Mouse (Mus musculus) lung, adult 2 months (tissue): ENCODE results near the gene Hist1h3d.

ENCODE experiments used
- CTCF ChIP-seq: fragments of 200-500 bp; IDR thresholded peaks from 2 replicates; pipeline ENCODE4 v1.5.1; 2011; ENCODE audit warnings: mild to moderate bottlenecking, low read length, control low read depth; ENCODE audit not compliant: insufficient read depth
- POLR2A ChIP-seq: fragments of 200-500 bp; IDR thresholded peaks from 2 replicates; pipeline ENCODE4 v1.6.1; 2011; ENCODE audit warnings: low read depth, mild to moderate bottlenecking, control low read depth, low read length, borderline replicate concordance; ENCODE audit errors: extremely low read depth

GRCm38 (mm10) chr13:23609844-23610243, 34.3 kb downstream of the Hist1h3d start:
- TF ChIP-seq CTCF (no peak), POLR2A (no peak)
